Mouse (Mus musculus): ENCODE results near the gene Rragd. TPM values are rescaled to one million over a fixed set of nuclear protein-coding genes. Genes with fewer than 3 reads are reported as not detected.

The Rragd gene
- polyA plus RNA-seq (2015; fragmentation: Nextera tagmentation; extraction: Ambion mirVana): 30.6 and 36.2 TPM in 2 replicates

DNA sequence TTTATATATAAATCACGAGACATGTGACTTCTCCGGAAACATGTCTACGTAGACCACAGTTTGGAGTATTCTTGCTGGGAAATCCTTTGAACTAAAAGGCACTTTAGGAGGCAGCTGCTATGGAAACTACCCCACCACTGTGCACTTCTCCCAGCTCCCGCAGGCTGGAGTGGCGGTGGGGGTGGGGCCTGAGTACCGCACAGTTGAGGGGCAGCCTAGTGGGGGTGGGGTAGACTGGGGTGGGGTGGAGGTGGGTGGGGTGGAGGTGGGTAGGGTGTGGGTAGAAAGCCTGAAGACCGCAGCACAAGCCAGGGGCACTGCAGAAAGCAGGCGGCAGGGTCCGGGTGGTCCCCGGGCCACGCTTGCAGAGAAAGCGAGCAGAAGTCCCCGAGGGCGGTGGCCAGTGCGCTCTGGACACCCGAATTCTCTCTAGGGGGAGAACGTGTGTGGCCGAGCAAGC lies at the start of gene Rragd:
Gene Rragd, plus strand, starts transcription at position 322 of the 460 bp plus-strand sequence.
- Histone ChIP-seq H3K27ac (peak within 1 kb of the TSS; percentile 93), H3K4me1 (replicated peaks) (peaks cover 32% of the 10 kb centered on the region), H3K9ac (peak within 1 kb of the TSS; percentile 95), H3K4me3 (peak within 1 kb of the TSS; percentile 84), H3K9me3 (no peaks in the 10 kb centered on the region), H3K27me3 (0 out of 2 replicates have a peak, but pooled peaks cover 5% of the 10 kb centered on the region), H3K36me3 (no peaks in the 10 kb centered on the region), H3K4me2 (peak within 1 kb of the TSS; percentile 86)
- WGBS: under 1% methylated on average over 17 of the region's 18 CpGs
- ATAC-seq (ENCODE audit: low FRiP score): peak; percentile 85

DNA sequence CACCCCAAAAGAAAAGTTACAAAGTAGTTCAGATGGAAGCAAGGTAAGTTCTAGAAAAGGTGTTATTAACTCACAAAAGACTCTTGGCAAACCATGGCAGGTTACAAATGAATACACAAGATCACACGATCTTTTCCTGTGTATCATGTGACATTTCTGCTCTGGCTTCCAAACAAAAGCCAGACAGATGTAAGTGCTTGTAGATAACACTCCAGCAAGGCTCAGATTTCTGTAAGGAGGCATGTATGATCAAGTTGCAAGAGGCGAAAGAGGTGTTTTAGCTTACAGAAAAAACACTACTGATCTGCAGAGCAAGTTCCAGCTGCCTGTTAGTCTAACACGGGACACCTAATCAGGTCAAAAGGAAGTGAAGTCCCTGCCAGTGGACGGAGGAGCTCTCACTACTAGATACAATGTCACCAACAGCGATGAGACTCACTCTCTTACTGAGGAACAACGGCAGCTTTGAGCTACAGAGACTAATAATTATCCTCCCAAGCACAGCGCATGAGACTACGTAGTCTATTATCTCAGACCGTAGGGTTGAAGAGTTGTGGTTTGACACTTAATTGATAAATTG lies 46.0 kb upstream of the Rragd start:
- Histone ChIP-seq H3K4me1 (replicated peaks) (peaks cover 11% of the 10 kb centered on the region), H3K36me3 (no peaks in the 10 kb centered on the region), H3K4me3 (no peak overlapping the region), H3K9me3 (no peaks in the 10 kb centered on the region), H3K27ac (no peak overlapping the region), H3K4me2 (no peak overlapping the region), H3K9ac (0 out of 2 replicates have a peak overlapping the region, but pooled peaks have one; percentile 20), H3K27me3 (no peaks in the 10 kb centered on the region)
- ATAC-seq (ENCODE audit: low FRiP score): no peak
- 47% methylated on average over 9 of the region's 9 CpGs for WGBS

DNA sequence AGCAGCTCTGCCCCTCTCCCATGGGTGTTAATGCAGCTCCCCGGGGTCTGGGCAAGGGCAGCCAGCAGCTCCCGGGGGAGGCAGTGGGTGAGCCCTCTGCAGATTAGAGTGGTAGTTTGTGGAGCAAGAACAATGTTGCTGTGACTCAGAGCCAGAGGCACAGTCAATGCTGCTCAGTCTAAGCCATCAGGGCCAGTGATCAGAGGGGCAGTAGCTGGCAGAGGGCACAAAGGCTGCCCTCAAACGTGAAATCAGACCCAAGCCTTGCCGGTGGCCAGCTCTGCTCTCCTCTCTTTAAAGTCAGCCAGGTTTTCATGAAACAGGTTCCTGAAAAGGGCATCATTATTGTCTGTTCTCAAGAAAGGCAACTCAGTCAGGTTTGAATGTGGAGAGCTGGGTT lies 43.3 kb upstream of the Rragd start:
- H3K9me3 ChIP-seq: no peaks in the 10 kb centered on the region
- no peak overlapping the region for H3K4me2 ChIP-seq
- H3K36me3 ChIP-seq: no peaks in the 10 kb centered on the region
- no peak overlapping the region for H3K9ac ChIP-seq
- no peak; the same call in 1 of the 2 replicates for ATAC-seq (ENCODE audit: low FRiP score)
- H3K27me3 ChIP-seq: no peaks in the 10 kb centered on the region
- H3K27ac ChIP-seq: 0 out of 2 replicates have a peak overlapping the region, but pooled peaks have one; percentile 18
- no peak overlapping the region for H3K4me3 ChIP-seq
- 38% methylated on average over 4 of the region's 4 CpGs for WGBS
- peaks cover 11% of the 10 kb centered on the region for H3K4me1 ChIP-seq (replicated peaks)

DNA sequence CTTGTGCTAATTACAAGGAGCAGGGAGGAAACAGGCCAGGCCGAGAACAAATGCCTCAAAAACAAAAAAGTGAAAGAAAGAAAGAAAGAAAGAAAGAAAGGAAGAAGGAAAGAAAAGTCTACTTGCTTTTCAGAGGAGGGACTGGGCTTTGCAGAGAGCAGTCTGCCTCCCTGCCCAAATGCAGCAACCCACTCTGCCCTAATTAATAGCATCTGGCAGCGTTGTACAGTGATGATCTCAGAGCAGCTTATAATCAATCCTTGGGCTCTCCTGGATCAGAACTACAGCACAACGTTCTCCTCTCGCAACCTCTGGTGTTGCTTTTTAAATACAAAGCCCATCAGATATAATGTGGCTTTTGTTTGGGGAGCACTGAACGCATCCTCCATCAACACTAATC lies 42.9 kb upstream of the Rragd start:
- H3K36me3 ChIP-seq: no peaks in the 10 kb centered on the region
- H3K9me3 ChIP-seq: no peaks in the 10 kb centered on the region
- H3K27me3 ChIP-seq: no peaks in the 10 kb centered on the region
- H3K4me1 ChIP-seq (replicated peaks): peaks cover 11% of the 10 kb centered on the region
- H3K9ac ChIP-seq: no peak overlapping the region
- no peak overlapping the region for H3K27ac ChIP-seq
- 42% methylated on average over 5 of the region's 5 CpGs for WGBS
- no peak for ATAC-seq (ENCODE audit: low FRiP score)
- H3K4me3 ChIP-seq: no peak overlapping the region
- H3K4me2 ChIP-seq: no peak overlapping the region

- Histone ChIP-seq H3K4me1 (replicated peaks) (peaks cover 11% of the 10 kb centered on the region), H3K9ac (no peak overlapping the region), H3K27ac (no peak overlapping the region), H3K27me3 (no peaks in the 10 kb centered on the region), H3K9me3 (no peaks in the 10 kb centered on the region), H3K36me3 (no peaks in the 10 kb centered on the region), H3K4me3 (no peak overlapping the region), H3K4me2 (no peak overlapping the region)
- no peak for ATAC-seq (ENCODE audit: low FRiP score)
- WGBS: 46% methylated on average over 4 of the region's 4 CpGs
Observed at GRCm38 (mm10) chr4:32940984-32941383, 41.9 kb upstream of the Rragd start.

GRCm38 (mm10) chr4:32947631-32948030 lies 35.2 kb upstream of the Rragd start:
- WGBS: 27% methylated on average over 4 of the region's 4 CpGs
- Histone ChIP-seq H3K36me3 (no peaks in the 10 kb centered on the region), H3K4me2 (no peak overlapping the region), H3K27ac (no peak overlapping the region), H3K4me1 (replicated peaks) (peaks cover 27% of the 10 kb centered on the region), H3K9ac (peak overlapping the region; percentile 35; the same call in 1 of the 2 replicates), H3K27me3 (0 out of 2 replicates have a peak, but pooled peaks cover 6% of the 10 kb centered on the region), H3K9me3 (no peaks in the 10 kb centered on the region), H3K4me3 (no peak overlapping the region)
- no peak for ATAC-seq (ENCODE audit: low FRiP score)

DNA sequence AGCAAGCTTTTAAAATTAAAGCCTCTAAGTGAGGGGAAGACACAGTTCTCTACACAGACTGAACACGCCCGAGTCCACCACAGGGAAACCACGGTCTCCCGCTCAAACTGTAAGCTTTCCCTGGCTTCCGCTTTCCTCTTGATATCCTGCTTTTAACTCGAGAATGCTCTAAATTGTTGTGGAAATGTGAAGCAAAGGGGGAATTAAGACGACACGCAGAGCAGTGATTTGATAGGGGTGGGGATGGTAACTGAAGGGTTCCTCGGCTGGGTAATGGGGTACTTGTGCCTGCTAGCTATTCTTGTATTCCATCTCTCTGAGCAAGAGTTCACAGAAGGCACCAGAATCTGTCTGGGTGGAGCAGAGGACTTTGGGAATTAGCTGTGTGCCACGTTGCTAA lies 34.1 kb upstream of the Rragd start:
- no peak overlapping the region for H3K4me2 ChIP-seq
- H3K36me3 ChIP-seq: no peaks in the 10 kb centered on the region
- H3K9me3 ChIP-seq: no peaks in the 10 kb centered on the region
- ATAC-seq (ENCODE audit: low FRiP score): no peak
- H3K9ac ChIP-seq: no peak overlapping the region
- H3K27ac ChIP-seq: no peak overlapping the region
- no peak overlapping the region for H3K4me3 ChIP-seq
- 0 out of 2 replicates have a peak, but pooled peaks cover 6% of the 10 kb centered on the region for H3K27me3 ChIP-seq
- 55% methylated on average over 10 of the region's 10 CpGs for WGBS
- H3K4me1 ChIP-seq (replicated peaks): peaks cover 30% of the 10 kb centered on the region

DNA sequence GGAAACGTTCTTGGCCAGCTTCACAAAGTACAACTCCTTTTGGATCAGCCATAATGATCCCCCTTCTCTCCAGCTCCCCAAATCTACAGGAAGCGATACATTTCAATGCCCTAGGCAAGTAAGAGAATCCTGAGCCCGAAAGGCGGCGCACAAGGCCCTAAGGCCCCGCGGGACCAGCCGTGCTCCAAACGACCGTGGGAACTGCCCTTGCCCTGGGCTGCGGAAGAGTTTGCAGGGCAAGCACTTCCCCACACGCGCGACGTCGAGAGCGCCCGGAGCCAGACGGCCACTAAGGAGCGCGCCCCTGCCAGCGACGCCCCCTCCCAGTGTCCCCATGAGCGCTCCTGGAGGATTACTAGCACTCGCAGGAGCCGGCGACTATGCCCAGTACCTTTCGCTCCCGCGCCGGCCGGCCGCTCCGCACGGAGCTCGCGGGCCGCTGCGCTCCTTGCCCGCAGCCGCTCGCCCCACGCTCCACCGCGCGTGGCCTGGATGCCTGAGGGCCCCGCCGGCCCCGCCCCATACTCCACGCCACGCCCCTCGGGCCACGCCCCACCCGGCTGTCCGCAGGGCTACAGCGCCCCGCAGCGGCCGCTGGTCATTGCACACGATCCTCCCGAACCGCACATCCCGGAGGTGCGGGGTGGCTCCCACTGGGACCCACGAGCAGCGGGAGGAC lies 32.3 kb upstream of the Rragd start, which contains the start of gene Ankrd6:
Gene Ankrd6, minus strand, starts transcription at position 486 of the 679 bp plus-strand sequence.
- H3K9me3 ChIP-seq: no peaks in the 10 kb centered on the region
- ATAC-seq (ENCODE audit: low FRiP score): peak; percentile 93
- WGBS: 0% methylated on average over 58 of the region's 66 CpGs
- peak within 1 kb of the TSS; percentile 92 for H3K4me2 ChIP-seq
- no peak within 1 kb of the TSS for H3K27ac ChIP-seq
- H3K9ac ChIP-seq: peak within 1 kb of the TSS; percentile 78
- H3K36me3 ChIP-seq: no peaks in the 10 kb centered on the region
- H3K4me3 ChIP-seq: peak within 1 kb of the TSS; percentile 67
- H3K27me3 ChIP-seq: 0 out of 2 replicates have a peak, but pooled peaks cover 6% of the 10 kb centered on the region
- peaks cover 30% of the 10 kb centered on the region for H3K4me1 ChIP-seq (replicated peaks)

DNA sequence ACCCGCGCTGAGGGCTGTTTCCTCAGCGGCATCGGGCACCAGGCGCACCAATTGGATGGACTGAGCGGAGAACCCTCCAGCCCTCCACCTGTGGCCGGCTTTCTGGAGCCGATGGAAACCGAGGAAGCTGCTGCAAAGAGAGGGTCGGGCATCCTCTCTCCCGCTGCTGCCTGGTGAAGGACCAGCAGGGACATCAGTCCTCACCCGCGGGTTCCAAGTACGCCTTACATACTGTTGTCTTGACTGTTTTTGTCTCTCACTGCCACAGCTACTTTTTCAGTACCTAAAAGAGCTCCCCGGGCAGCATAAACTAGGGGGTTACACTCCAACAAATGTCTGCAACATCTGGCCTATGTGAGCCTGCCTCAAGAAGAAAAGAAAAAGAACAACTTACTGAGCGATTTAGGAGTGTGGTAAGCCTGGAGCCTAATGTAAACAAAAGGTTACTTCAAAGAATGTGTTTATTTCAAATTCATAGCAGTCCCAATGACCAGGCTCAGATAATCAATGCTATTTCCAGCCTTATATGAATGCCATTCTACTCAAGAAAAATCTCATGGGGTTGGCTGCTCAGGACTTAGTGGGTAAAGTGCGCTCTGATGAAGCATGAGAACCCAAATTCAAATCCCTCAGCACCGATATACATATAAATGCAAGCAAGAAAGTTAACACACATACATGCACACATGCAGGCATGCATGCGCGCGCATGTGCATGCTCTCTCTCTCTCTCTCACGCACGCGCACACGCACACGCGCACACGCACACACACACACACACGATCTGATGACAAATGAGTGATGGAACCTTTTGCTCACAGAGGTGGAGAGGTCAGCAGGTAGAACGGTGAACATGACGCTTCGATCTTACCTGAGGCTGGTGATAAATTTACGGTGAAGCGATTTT lies 31.5 kb upstream of the Rragd start:
- Histone ChIP-seq H3K9me3 (no peaks in the 10 kb centered on the region), H3K27me3 (0 out of 2 replicates have a peak, but pooled peaks cover 6% of the 10 kb centered on the region), H3K27ac (no peak overlapping the region), H3K36me3 (no peaks in the 10 kb centered on the region), H3K9ac (peak overlapping the region; percentile 78), H3K4me1 (replicated peaks) (peaks cover 30% of the 10 kb centered on the region), H3K4me2 (peak overlapping the region; percentile 92), H3K4me3 (peak overlapping the region; percentile 67)
- peak; percentile 73 for ATAC-seq (ENCODE audit: low FRiP score)
- WGBS: 4% methylated on average over 34 of the region's 34 CpGs

DNA sequence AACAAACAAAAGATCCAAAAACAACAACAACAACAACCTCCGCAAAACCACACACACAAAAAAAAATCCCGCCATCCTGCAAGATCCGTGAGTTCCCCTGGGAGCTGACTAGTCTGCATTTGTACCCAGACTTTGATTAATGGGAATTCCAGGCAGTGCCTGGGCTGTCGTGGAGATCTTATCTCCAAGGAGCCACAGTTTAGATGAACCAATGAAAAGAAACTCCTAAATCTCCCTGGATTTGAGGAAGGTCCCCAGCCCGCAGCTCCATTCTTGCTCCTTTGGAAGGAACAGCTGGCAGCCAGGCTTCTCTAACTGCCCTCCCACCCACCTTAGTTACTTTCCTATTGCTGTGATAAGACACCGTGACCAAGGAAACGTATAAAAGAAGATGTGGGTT lies 30.2 kb upstream of the Rragd start:
- Histone ChIP-seq H3K36me3 (no peaks in the 10 kb centered on the region), H3K27me3 (0 out of 2 replicates have a peak, but pooled peaks cover 6% of the 10 kb centered on the region), H3K4me3 (no peak overlapping the region), H3K9me3 (no peaks in the 10 kb centered on the region), H3K27ac (no peak overlapping the region), H3K4me2 (peak overlapping the region; percentile 92), H3K4me1 (replicated peaks) (peaks cover 26% of the 10 kb centered on the region), H3K9ac (no peak overlapping the region)
- no peak for ATAC-seq (ENCODE audit: low FRiP score)
- WGBS: 15% methylated on average over 7 of the region's 7 CpGs

DNA sequence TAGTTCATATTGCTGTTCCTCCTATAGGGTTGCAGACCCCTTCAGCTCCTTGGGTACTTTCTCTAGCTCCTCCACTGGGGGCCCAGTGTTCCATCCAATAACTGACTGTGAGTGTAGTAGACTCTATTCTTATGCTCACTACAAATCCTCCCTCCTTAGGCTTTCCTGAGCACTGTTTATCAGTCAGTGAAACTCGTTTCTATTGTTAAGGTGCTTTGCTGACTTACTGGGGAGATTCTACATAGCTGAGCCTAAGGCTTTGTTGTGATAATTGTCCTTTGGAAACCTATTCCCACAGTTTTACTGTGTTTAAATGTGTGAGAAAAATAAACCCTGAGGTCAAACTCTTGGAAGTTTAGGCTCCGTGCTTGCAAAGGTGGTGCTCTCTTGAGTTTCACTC lies 26.4 kb upstream of the Rragd start:
- H3K4me1 ChIP-seq (replicated peaks): peaks cover 12% of the 10 kb centered on the region
- WGBS: 30% methylated on average over 2 of the region's 2 CpGs
- no peaks in the 10 kb centered on the region for H3K27me3 ChIP-seq
- H3K9ac ChIP-seq: no peak overlapping the region
- H3K4me3 ChIP-seq: no peak overlapping the region
- H3K36me3 ChIP-seq: no peaks in the 10 kb centered on the region
- H3K9me3 ChIP-seq: no peaks in the 10 kb centered on the region
- ATAC-seq (ENCODE audit: low FRiP score): no peak
- no peak overlapping the region for H3K4me2 ChIP-seq
- H3K27ac ChIP-seq: no peak overlapping the region

DNA sequence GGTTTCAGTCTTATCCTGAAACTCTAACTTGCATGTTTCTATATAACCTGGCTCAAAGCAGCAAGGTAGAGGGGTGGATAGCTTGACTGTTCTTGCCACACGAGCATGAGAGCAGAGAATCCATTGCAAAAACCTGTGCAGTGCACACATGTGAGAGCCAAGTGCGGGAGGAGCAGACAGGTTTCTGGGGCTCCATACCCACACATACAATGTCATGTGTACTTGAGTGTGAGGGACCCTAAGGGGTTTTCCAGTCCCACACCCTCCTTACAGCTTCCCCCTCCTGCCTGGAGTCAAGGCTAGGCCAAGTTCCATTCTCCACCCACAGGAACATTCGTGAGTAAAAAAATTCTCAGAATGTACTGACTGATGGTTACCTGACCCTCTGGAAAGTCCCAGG lies 21.4 kb upstream of the Rragd start:
- Histone ChIP-seq H3K9me3 (no peaks in the 10 kb centered on the region), H3K27ac (no peak overlapping the region), H3K4me2 (no peak overlapping the region), H3K27me3 (no peaks in the 10 kb centered on the region), H3K36me3 (no peaks in the 10 kb centered on the region), H3K4me3 (no peak overlapping the region), H3K4me1 (replicated peaks) (no peaks in the 10 kb centered on the region), H3K9ac (no peak overlapping the region)
- ATAC-seq (ENCODE audit: low FRiP score): no peak
- 89% methylated on average over 3 of the region's 3 CpGs for WGBS

Data from hindbrain, embryonic 13.5 days (tissue).